ENCODE assay signal across 20 mouse cellular contexts in genomic region chr6:91795640-91796039, GRCm38 (mm10). TPM values are rescaled to one million over a fixed set of nuclear protein-coding genes. Genes with fewer than 3 reads are reported as not detected.
DNase-seq lines count a peak whose midpoint lies in the region; ATAC-seq and TF ChIP-seq lines count a peak whose summit lies in the region.
"Had no signal": no experiment of that assay in that cellular context is flagged by ENCODE, and none has a peak within 500 bp of the region (broad histone marks: within the 10 kb centered on the region; RNA-seq: fewer than 3 reads in every experiment).

No protein-coding gene starts in this region.

- ATAC-seq in heart, embryonic 13.5 days (ENCODE audit: extremely low read depth, insufficient number of reproducible peaks, low FRiP score, low TSS enrichment): no peak
- 0 out of 2 replicates have a peak, but pooled peaks have one; percentile 24 for ATAC-seq in kidney, embryonic 16.5 days (ENCODE audit: low FRiP score, low TSS enrichment)
- peak; percentile 25; the same call in 1 of the 2 replicates for ATAC-seq in stomach, postnatal 0 days (ENCODE audit: low FRiP score, low TSS enrichment)
- ATAC-seq: activated CD4-positive, CD25-positive, alpha-beta regulatory T cell, adult 4 months; forebrain, embryonic 15.5 days; Patski had no signal

- peaks cover 93% of the 10 kb centered on the region for H3K4me1 ChIP-seq in heart, embryonic 13.5 days
- peaks cover 10% of the 10 kb centered on the region; the same call in 1 of the 2 replicates for H3K4me1 ChIP-seq in kidney, embryonic 16.5 days (ENCODE audit: insufficient read depth, low read length)
- no peaks in the 10 kb centered on the region for H3K4me1 ChIP-seq in stomach, postnatal 0 days (replicated peaks; ENCODE audit: control insufficient read depth, insufficient read depth)

- H3K9ac ChIP-seq in heart, embryonic 13.5 days: peak overlapping the region; percentile 78
- no peak overlapping the region for H3K9ac ChIP-seq in kidney, embryonic 16.5 days (replicated peaks; ENCODE audit: low read length)
- no peak overlapping the region for H3K9ac ChIP-seq in stomach, postnatal 0 days (ENCODE audit: low read length)
- H3K9ac ChIP-seq: forebrain, embryonic 15.5 days; neural tube, embryonic 13.5 days had no signal

- TF ChIP-seq CTCF in stomach, postnatal 0 days (IDR thresholded peaks at IDR 0.05; ENCODE audit: low read depth): no peak

- peak overlapping the region; percentile 75 for H3K27ac ChIP-seq in heart, embryonic 13.5 days (replicated peaks)
- no peak overlapping the region for H3K27ac ChIP-seq in kidney, embryonic 16.5 days (ENCODE audit: low read length)
- H3K27ac ChIP-seq in stomach, postnatal 0 days (replicated peaks): no peak overlapping the region
- H3K27ac ChIP-seq: forebrain, embryonic 15.5 days; limb, embryonic 10.5 days; neural tube, embryonic 13.5 days had no signal

- no peaks in the 10 kb centered on the region for H3K9me3 ChIP-seq in heart, embryonic 13.5 days
- H3K9me3 ChIP-seq in kidney, embryonic 16.5 days (ENCODE audit: low read length): no peaks in the 10 kb centered on the region
- no peaks in the 10 kb centered on the region for H3K9me3 ChIP-seq in stomach, postnatal 0 days (ENCODE audit: control insufficient read depth, low read length)
- H3K9me3 ChIP-seq: forebrain, embryonic 15.5 days; limb, embryonic 10.5 days; neural tube, embryonic 13.5 days had no signal

- DNase-seq in heart, adult 9 months (ENCODE audit: low spot score in 2 of 2): no peak
- peak; percentile 28 for DNase-seq in kidney, adult 9 months
- DNase-seq in kidney, postnatal 10 days: no peak
- no peak for DNase-seq in stomach, postnatal 0 days (ENCODE audit: low spot score)
- DNase-seq in urinary bladder, postnatal 36 days (ENCODE audit: low spot score in 2 of 2): no peak
- DNase-seq: adrenal gland, postnatal 14 days; cerebellum, adult 11-12 months; cerebellum, postnatal 36 days; lung, adult 2 months; lung, postnatal 36 days; thymus, postnatal 4 days had no signal

- H3K27me3 ChIP-seq in heart, embryonic 13.5 days (replicated peaks): no peaks in the 10 kb centered on the region
- H3K27me3 ChIP-seq in kidney, embryonic 16.5 days (ENCODE audit: insufficient read depth, low read length): no peaks in the 10 kb centered on the region
- H3K27me3 ChIP-seq in stomach, postnatal 0 days (ENCODE audit: control insufficient read depth, insufficient read depth, low read length): no peaks in the 10 kb centered on the region
- H3K27me3 ChIP-seq: forebrain, embryonic 15.5 days; neural tube, embryonic 13.5 days had no signal

- TF ChIP-seq EP300 in stomach, postnatal 0 days (optimal IDR thresholded peaks at IDR 0.05): no peak

- H3K4me3 ChIP-seq in heart, embryonic 13.5 days: peak overlapping the region; percentile 51
- no peak overlapping the region for H3K4me3 ChIP-seq in kidney, embryonic 16.5 days (ENCODE audit: low read length)
- no peak overlapping the region for H3K4me3 ChIP-seq in stomach, postnatal 0 days (ENCODE audit: low read depth, low read length)
- H3K4me3 ChIP-seq: erythroblast, embryonic 14.5 days; forebrain, embryonic 15.5 days; limb, embryonic 10.5 days; neural tube, embryonic 13.5 days had no signal

- peak overlapping the region; percentile 68 for H3K4me2 ChIP-seq in heart, embryonic 13.5 days
- H3K4me2 ChIP-seq in kidney, embryonic 16.5 days (replicated peaks; ENCODE audit: low read depth, low read length): 0 out of 2 replicates have a peak overlapping the region, but pooled peaks have one; percentile 1
- no peak overlapping the region for H3K4me2 ChIP-seq in stomach, postnatal 0 days (replicated peaks; ENCODE audit: low read depth)
- H3K4me2 ChIP-seq: forebrain, embryonic 15.5 days; liver, embryonic 11.5 days; neural tube, embryonic 13.5 days had no signal

- 42% methylated on average over 3 of the region's 3 CpGs for WGBS in heart, embryonic 13.5 days
- WGBS in kidney, embryonic 16.5 days: 60% methylated on average over 3 of the region's 3 CpGs
- 60% methylated on average over 3 of the region's 3 CpGs for WGBS in stomach, postnatal 0 days

- H3K36me3 ChIP-seq in heart, embryonic 13.5 days: no peaks in the 10 kb centered on the region
- no peaks in the 10 kb centered on the region for H3K36me3 ChIP-seq in kidney, embryonic 16.5 days (ENCODE audit: insufficient read depth, low read length)
- no peaks in the 10 kb centered on the region for H3K36me3 ChIP-seq in stomach, postnatal 0 days (ENCODE audit: control insufficient read depth, insufficient read depth, low read length)
- H3K36me3 ChIP-seq: forebrain, embryonic 15.5 days; limb, embryonic 10.5 days; neural tube, embryonic 13.5 days had no signal

RNA-seq across cellular contexts. Expression of gene Grip2, which starts 31.4 kb away (rescaled TPM):
- polyA plus RNA-seq in heart, embryonic 13.5 days (2015; fragmentation: Nextera tagmentation; extraction: Ambion mirVana): 6.7 and 7.4 TPM in 2 replicates
- polyA plus RNA-seq in kidney, embryonic 16.5 days (2015; fragmentation: Nextera tagmentation; extraction: Ambion mirVana): 0.59 and 0.84 TPM in 2 replicates
- 0.24 and 0.41 TPM in 2 replicates for polyA plus RNA-seq in stomach, postnatal 0 days (2015; fragmentation: Nextera tagmentation; extraction: Ambion mirVana)
- polyA plus RNA-seq: erythroblast, embryonic 14.5 days had no signal
